Mouse (Mus musculus) liver, embryonic 14.5 days (tissue): ENCODE measurements at regions not wholly inside any gene's neighbourhood (a gene's known extent, or its start where the extent isn't known, plus 50 kb on each side); places are given as distances from the start of the nearest gene placed in this dataset.

Source experiments
- CTCF ChIP-seq: IDR thresholded peaks from 2 replicates; pipeline ENCODE4 v1.5.1; 2016; ENCODE audit warnings: antibody characterized with exemption, low read depth, control low read depth
- EP300 ChIP-seq: IDR thresholded peaks from 2 replicates; pipeline ENCODE4 v1.6.1; 2016; ENCODE audit warnings: antibody characterized with exemption, low read depth

DNA sequence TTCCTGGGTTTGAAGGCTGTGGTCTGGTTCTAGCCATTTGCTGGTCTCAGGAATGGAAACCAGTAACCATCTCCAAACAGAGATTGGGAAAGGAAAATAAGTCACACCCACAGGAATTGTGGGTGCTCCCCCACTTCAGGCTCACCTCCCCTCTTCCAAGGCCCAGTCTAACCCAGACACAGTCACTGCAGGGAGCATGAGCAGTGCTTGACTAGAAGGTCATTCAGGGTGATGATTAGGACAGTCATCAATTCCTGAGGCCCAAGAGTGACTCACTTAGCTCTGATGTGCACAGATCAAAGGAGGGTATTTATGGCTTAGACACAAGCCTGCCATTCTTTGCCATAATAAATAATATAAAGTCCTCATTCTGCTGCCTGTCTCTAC, 120.4 kb downstream of the Tmem17 start:
- no peak for TF ChIP-seq CTCF
- no peak for TF ChIP-seq EP300
